Mouse (Mus musculus): Measurements from ENCODE around the gene Tmem140. TPM values are rescaled to one million over a fixed set of nuclear protein-coding genes. Genes with fewer than 3 reads are reported as not detected.

Tmem140 gene
- 1.8 TPM in 2 replicates for polyA plus RNA-seq (2015; fragmentation: Nextera tagmentation; extraction: Ambion mirVana)

DNA sequence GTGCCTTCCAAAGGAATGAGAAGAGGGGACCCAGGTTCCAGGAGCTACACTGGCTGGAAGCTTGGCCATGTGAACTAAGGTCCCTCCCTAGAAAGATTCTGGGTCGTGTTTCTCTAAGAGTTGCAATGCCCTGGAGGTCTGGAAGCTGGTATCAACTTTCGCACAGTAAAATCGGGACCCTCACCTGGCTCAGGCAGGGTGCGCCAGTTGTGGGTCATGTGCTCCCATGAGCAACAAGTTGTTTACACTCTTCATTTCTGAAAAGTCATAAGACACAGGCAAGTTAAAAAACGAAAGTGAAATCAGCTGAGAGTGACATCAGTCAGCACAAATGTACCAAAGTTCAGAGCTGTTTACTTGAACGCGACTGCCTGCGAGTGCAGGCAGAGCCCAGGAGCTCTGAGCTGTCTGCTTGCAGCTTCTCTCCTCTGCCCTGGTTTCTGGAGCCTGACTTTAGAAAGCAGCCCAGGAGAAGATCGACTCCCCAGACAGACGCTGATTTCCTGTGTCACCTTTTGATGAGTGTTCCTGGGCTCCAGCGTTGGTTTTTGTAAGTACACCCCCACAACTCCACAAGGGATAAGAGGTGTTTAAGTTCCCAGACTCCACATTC, at the start of gene Tmem140:
Gene Tmem140 (plus strand): TSS at position 356 of the 613 bp plus-strand sequence.
- 20% methylated on average over 11 of the region's 11 CpGs for WGBS
- Histone ChIP-seq H3K4me3 (ENCODE audit: low read length) (peak within 1 kb of the TSS; percentile 45), H3K4me2 (ENCODE audit: low read depth, low read length) (peak within 1 kb of the TSS; percentile 46), H3K9ac (ENCODE audit: low read depth, low read length) (peak within 1 kb of the TSS; percentile 56), H3K36me3 (ENCODE audit: control insufficient read depth, insufficient read depth, low read length) (no peaks in the 10 kb centered on the region), H3K4me1 (ENCODE audit: control insufficient read depth, insufficient read depth, low read length) (peaks cover 33% of the 10 kb centered on the region), H3K27ac (ENCODE audit: low read length) (peak within 1 kb of the TSS; percentile 28; the same call in 1 of the 2 replicates), H3K9me3 (ENCODE audit: control insufficient read depth, low read length) (no peaks in the 10 kb centered on the region; the same call in 1 of the 2 replicates), H3K27me3 (replicated peaks; ENCODE audit: control insufficient read depth, insufficient read depth, low read length) (no peaks in the 10 kb centered on the region)
- peak; percentile 67 for ATAC-seq

DNA sequence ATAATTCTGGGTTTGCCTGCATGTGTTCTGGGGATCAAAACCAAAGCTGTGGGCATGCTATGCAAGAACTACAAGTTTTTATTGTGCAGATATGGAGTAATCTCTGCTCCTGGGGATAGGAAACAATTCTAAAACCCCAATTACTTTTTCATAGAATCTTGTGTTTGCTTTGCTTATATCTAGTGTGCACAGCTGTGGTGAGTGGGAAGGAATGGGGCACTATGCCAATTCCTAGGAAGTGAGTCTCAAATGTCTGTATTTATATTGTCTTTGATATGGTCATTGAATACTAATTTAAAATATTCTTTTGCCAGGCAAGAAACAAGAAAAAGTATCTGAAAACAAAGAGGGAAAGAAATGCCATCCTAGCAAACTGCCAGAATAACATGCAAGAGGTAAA, 38.5 kb upstream of the Tmem140 start:
- Histone ChIP-seq H3K9me3 (ENCODE audit: control insufficient read depth, low read length) (no peaks in the 10 kb centered on the region), H3K9ac (ENCODE audit: low read depth, low read length) (no peak overlapping the region), H3K27me3 (replicated peaks; ENCODE audit: control insufficient read depth, insufficient read depth, low read length) (no peaks in the 10 kb centered on the region), H3K27ac (ENCODE audit: low read length) (no peak overlapping the region), H3K4me3 (ENCODE audit: low read length) (no peak overlapping the region), H3K36me3 (ENCODE audit: control insufficient read depth, insufficient read depth, low read length) (no peaks in the 10 kb centered on the region), H3K4me2 (ENCODE audit: low read depth, low read length) (no peak overlapping the region), H3K4me1 (ENCODE audit: control insufficient read depth, insufficient read depth, low read length) (no peaks in the 10 kb centered on the region)
- ATAC-seq = no peak

DNA sequence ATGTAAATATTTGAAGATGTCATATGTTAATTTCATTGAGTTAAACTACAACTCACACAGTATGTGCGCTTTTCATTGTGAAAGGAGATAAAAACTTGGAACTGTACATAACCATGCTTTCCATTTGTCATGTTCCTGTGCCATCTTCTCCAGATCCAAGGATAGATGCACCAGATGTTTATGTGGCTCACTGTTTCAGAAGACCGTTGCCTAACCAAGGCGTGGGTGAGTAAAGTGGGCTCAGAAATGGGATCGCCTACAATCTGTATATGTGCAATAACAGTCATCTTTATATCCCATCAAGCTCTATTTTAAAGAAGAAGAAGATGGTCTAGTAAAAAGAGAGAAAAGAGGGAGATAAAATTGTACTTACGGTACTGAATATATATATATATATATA, 30.6 kb upstream of the Tmem140 start:
- no peak for ATAC-seq

DNA sequence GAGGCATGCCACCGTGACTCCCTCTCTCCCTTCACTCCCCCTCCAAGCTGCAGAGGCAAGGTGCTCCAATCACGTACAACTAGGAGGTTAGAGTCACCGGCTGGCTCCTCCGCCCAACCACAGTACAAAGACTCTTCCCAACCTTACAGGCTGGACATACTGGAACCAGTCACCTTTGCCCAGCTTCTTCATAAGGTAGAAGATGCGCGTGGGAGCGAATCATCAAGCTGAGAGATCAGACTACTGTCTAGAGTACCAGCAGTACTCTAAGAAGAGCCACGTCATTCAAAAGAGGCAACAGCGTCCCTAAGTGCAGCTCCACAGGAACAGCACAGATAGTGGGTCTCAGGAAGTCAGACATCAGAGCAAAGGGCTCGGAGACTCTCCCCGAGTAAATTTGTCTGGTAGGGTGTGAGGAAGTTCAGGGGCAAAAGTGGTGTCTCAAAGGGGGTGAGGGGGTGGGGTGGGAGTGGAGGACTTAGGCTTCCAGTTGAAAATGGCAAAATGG, 1.3 kb upstream of the Tmem140 start:
- Histone ChIP-seq H3K27ac (ENCODE audit: low read length) (no peak overlapping the region), H3K4me3 (ENCODE audit: low read length) (no peak overlapping the region), H3K9me3 (ENCODE audit: control insufficient read depth, low read length) (no peaks in the 10 kb centered on the region; the same call in 1 of the 2 replicates), H3K9ac (ENCODE audit: low read depth, low read length) (no peak overlapping the region), H3K4me2 (ENCODE audit: low read depth, low read length) (no peak overlapping the region), H3K36me3 (ENCODE audit: control insufficient read depth, insufficient read depth, low read length) (no peaks in the 10 kb centered on the region), H3K27me3 (replicated peaks; ENCODE audit: control insufficient read depth, insufficient read depth, low read length) (no peaks in the 10 kb centered on the region), H3K4me1 (ENCODE audit: control insufficient read depth, insufficient read depth, low read length) (peaks cover 27% of the 10 kb centered on the region)
- no peak for ATAC-seq
- 93% methylated on average over 11 of the region's 11 CpGs for WGBS

More for the DNA sequence above, 30.6 kb upstream of the Tmem140 start:
- no peaks in the 10 kb centered on the region for H3K36me3 ChIP-seq (ENCODE audit: control insufficient read depth, insufficient read depth, low read length)
- no peaks in the 10 kb centered on the region for H3K4me1 ChIP-seq (ENCODE audit: control insufficient read depth, insufficient read depth, low read length)
- H3K27me3 ChIP-seq (replicated peaks; ENCODE audit: control insufficient read depth, insufficient read depth, low read length) = no peaks in the 10 kb centered on the region
- 95% methylated on average over 5 of the region's 5 CpGs for WGBS
- H3K27ac ChIP-seq (ENCODE audit: low read length) = no peak overlapping the region
- H3K4me3 ChIP-seq (ENCODE audit: low read length) = no peak overlapping the region
- H3K9ac ChIP-seq (ENCODE audit: low read depth, low read length) = no peak overlapping the region
- no peaks in the 10 kb centered on the region for H3K9me3 ChIP-seq (ENCODE audit: control insufficient read depth, low read length)
- no peak overlapping the region for H3K4me2 ChIP-seq (ENCODE audit: low read depth, low read length)

DNA sequence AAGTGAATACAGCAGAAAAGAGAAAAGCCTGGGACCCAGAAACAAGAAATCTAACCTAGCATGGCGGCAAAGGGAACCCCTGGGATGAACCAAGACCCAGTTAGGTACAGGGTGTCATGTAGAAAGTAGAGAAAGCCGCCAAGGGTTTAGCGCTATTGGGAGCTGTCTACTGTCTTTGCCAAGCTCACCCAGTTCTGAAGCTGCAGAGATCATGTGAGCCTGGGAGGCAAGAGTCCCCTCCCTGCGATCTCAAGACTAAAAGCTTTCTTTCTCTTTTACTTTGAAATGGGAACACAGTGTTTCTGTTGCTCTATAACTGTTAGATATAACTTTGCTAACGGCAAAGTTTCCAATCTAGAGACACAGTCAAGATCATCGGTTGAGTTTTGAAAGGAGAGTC, 565 bp upstream of the Tmem140 start:
- Histone ChIP-seq H3K4me2 (ENCODE audit: low read depth, low read length) (peak overlapping the region; percentile 46), H3K9ac (ENCODE audit: low read depth, low read length) (peak overlapping the region; percentile 56; the same call in 1 of the 2 replicates), H3K4me3 (ENCODE audit: low read length) (peak overlapping the region; percentile 45), H3K27me3 (replicated peaks; ENCODE audit: control insufficient read depth, insufficient read depth, low read length) (no peaks in the 10 kb centered on the region), H3K9me3 (ENCODE audit: control insufficient read depth, low read length) (no peaks in the 10 kb centered on the region; the same call in 1 of the 2 replicates), H3K36me3 (ENCODE audit: control insufficient read depth, insufficient read depth, low read length) (no peaks in the 10 kb centered on the region), H3K27ac (ENCODE audit: low read length) (0 out of 2 replicates have a peak overlapping the region, but pooled peaks have one; percentile 28), H3K4me1 (ENCODE audit: control insufficient read depth, insufficient read depth, low read length) (peaks cover 30% of the 10 kb centered on the region)
- no peak for ATAC-seq
- 91% methylated on average over 6 of the region's 6 CpGs for WGBS

DNA sequence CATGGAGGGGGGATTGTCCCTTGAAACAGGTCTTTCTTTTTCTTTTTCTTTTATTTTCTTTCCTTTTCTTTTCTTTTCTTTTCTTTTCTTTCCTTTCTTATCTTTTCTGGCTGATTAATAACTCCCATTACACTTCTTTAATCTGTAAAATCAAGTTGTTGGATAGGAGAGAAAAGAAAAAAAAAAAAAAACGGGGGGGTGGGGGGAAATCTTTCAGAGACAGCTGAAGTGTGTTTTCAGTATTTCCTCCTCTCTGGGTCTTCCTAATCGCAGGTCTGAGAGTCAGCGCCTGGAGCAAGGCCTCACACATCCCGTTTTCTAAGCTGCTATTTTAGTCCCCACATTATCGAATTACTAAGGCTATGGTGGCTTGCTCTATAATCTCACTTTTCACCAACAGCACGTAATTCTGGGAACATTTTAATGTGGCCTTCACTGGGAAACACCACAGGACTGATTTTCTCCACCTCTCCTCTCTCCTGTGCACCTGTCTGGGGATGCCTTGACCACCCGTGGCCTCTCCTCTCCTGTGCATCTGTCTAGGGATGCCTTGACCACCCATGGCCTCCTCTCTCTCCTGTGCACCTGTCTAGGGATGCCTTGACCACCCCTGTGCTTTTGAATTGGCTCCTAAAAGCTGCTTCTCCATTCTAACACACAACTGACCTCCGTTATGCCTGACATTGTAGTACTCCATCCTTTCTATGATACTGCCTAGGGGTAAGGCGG, 1.0 kb downstream of the Tmem140 start:
- Histone ChIP-seq H3K4me1 (ENCODE audit: control insufficient read depth, insufficient read depth, low read length) (peaks cover 33% of the 10 kb centered on the region), H3K27me3 (replicated peaks; ENCODE audit: control insufficient read depth, insufficient read depth, low read length) (no peaks in the 10 kb centered on the region), H3K9ac (ENCODE audit: low read depth, low read length) (no peak overlapping the region), H3K27ac (ENCODE audit: low read length) (no peak overlapping the region), H3K4me3 (ENCODE audit: low read length) (no peak overlapping the region), H3K9me3 (ENCODE audit: control insufficient read depth, low read length) (no peaks in the 10 kb centered on the region), H3K36me3 (ENCODE audit: control insufficient read depth, insufficient read depth, low read length) (no peaks in the 10 kb centered on the region), H3K4me2 (ENCODE audit: low read depth, low read length) (no peak overlapping the region)
- ATAC-seq = no peak
- 75% methylated on average over 9 of the region's 9 CpGs for WGBS

DNA sequence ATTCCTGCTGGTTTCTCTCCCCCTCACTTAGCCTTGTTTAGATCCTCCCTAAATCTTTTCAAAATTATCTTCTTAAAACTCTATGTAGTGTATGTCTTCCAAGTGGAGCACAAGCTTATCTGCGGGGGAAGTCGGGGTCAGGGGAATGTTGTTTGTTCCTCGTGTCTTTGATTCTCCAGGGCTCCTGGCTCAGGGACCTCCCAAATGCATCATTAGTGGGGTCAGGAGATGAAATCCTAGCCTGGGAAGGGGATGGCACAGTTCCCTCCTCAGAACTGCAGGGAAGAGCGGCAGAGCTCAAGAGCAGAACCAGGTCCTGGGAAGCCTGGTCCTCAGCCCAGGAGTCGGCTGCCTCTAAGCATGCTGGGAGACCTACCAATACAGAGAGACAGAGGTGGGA, 2.3 kb downstream of the Tmem140 start:
- H3K9ac ChIP-seq (ENCODE audit: low read depth, low read length) = no peak overlapping the region
- H3K9me3 ChIP-seq (ENCODE audit: control insufficient read depth, low read length) = no peaks in the 10 kb centered on the region
- H3K36me3 ChIP-seq (ENCODE audit: control insufficient read depth, insufficient read depth, low read length) = no peaks in the 10 kb centered on the region
- H3K27ac ChIP-seq (ENCODE audit: low read length) = peak overlapping the region; percentile 54
- H3K4me1 ChIP-seq (ENCODE audit: control insufficient read depth, insufficient read depth, low read length) = peaks cover 35% of the 10 kb centered on the region
- no peak overlapping the region for H3K4me3 ChIP-seq (ENCODE audit: low read length)
- H3K27me3 ChIP-seq (replicated peaks; ENCODE audit: control insufficient read depth, insufficient read depth, low read length) = no peaks in the 10 kb centered on the region
- WGBS = 44% methylated on average over 5 of the region's 5 CpGs
- no peak for ATAC-seq
- no peak overlapping the region for H3K4me2 ChIP-seq (ENCODE audit: low read depth, low read length)

DNA sequence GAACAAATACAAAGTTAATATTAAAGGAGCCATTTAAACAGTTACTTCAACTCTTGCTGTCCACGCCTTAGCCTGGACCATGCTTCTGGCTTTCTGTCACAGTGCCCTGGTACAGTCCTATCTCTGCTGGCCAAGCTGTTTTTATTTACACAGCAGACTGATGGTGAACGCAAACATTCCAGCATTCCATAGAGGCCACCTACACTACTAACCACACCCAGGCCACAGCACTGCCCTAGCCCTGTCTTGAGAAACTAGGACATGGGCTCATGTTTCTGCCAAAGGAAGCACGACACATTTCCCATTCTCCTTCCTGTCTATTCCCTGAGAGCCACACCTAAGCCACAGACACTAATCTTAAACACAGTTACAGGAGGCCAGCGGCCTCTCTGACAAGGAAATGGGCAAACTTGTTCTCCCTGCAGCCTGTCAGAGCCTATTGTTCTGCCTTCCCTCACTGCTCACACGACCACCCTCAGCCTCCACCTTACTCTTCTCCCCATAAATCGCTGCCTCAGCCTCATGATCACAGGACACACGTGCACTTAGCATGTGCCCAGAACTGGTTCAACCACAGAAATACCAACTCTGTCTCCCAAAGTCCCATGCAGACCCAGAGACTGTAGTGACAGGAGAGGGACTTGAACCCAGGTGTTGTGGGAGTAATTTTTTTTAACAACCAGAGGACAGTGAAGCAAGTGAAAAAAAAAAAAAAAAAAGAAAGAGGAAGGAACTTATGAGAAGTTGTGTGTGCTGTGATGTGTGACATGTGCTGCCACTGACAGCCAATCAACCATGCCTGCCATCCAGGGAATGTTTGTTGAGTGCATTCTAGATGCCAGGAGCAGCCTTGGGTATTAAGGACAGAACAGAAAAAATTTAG, 3.0 kb downstream of the Tmem140 start:
- H3K9me3 ChIP-seq (ENCODE audit: control insufficient read depth, low read length) = no peaks in the 10 kb centered on the region
- H3K27me3 ChIP-seq (replicated peaks; ENCODE audit: control insufficient read depth, insufficient read depth, low read length) = no peaks in the 10 kb centered on the region
- H3K4me2 ChIP-seq (ENCODE audit: low read depth, low read length) = no peak overlapping the region
- no peak overlapping the region for H3K9ac ChIP-seq (ENCODE audit: low read depth, low read length)
- peaks cover 36% of the 10 kb centered on the region for H3K4me1 ChIP-seq (ENCODE audit: control insufficient read depth, insufficient read depth, low read length)
- no peaks in the 10 kb centered on the region for H3K36me3 ChIP-seq (ENCODE audit: control insufficient read depth, insufficient read depth, low read length)
- peak overlapping the region; percentile 64 for H3K27ac ChIP-seq (ENCODE audit: low read length)
- H3K4me3 ChIP-seq (ENCODE audit: low read length) = no peak overlapping the region
- ATAC-seq = peak; percentile 74
- WGBS = 43% methylated on average over 7 of the region's 7 CpGs

DNA sequence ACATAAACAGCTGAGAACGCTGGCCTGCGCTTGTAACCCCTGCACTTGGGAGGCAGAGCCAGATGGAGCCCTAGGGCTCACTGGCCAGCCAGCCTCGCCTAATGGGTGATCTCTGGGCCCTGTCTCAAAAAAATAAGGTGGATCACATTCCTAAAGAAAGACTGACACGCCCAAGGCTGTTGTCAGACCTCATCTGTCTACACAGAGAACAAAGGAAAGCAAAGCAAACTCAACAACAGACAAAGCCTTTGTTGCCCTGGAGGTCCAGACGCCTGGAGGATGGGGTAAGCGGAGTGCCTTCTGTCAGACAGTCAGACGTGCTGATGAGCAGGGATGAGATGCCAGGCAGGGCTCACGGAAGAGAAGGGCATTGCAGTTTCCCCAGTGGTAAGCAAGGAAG, 3.8 kb downstream of the Tmem140 start:
- peaks cover 37% of the 10 kb centered on the region for H3K4me1 ChIP-seq (ENCODE audit: control insufficient read depth, insufficient read depth, low read length)
- no peak for ATAC-seq
- no peaks in the 10 kb centered on the region for H3K9me3 ChIP-seq (ENCODE audit: control insufficient read depth, low read length)
- H3K27me3 ChIP-seq (replicated peaks; ENCODE audit: control insufficient read depth, insufficient read depth, low read length) = no peaks in the 10 kb centered on the region
- H3K4me2 ChIP-seq (ENCODE audit: low read depth, low read length) = no peak overlapping the region
- H3K4me3 ChIP-seq (ENCODE audit: low read length) = no peak overlapping the region
- no peak overlapping the region for H3K27ac ChIP-seq (ENCODE audit: low read length)
- H3K36me3 ChIP-seq (ENCODE audit: control insufficient read depth, insufficient read depth, low read length) = no peaks in the 10 kb centered on the region
- 70% methylated on average over 8 of the region's 8 CpGs for WGBS
- H3K9ac ChIP-seq (ENCODE audit: low read depth, low read length) = peak overlapping the region; percentile 19; the same call in 1 of the 2 replicates

Measured in intestine, embryonic 16.5 days (tissue).